Mouse (Mus musculus) intestine, embryonic 15.5 days (tissue): Measurements from ENCODE around the gene Otulin. TPM values are rescaled to one million over a fixed set of nuclear protein-coding genes. Genes with fewer than 3 reads are reported as not detected.

ENCODE experiments used
- ATAC-seq: fragments of 200-750 bp; cut with Nextera tagmentation; 2 replicates; pipeline ENCODE4 v1.8.0; 2017; ENCODE audit warnings: moderate TSS enrichment, moderate library complexity
- H3K27ac ChIP-seq: fragments of 300-500 bp; sonication (generic); 2 replicates; pipeline ENCODE4 v1.5.1; 2015; ENCODE audit warnings: mild to moderate bottlenecking, inconsistent platforms
- H3K27me3 ChIP-seq: fragments of 300-500 bp; sonication (generic); replicated peaks from 2 replicates; pipeline ENCODE4 v1.6.1; 2015; ENCODE audit warnings: inconsistent platforms
- H3K36me3 ChIP-seq: fragments of 300-500 bp; sonication (generic); 2 replicates; pipeline ENCODE4 v1.6.1; 2015; ENCODE audit warnings: inconsistent platforms
- H3K4me1 ChIP-seq: fragments of 300-500 bp; sonication (generic); replicated peaks from 2 replicates; pipeline ENCODE4 v1.6.1; 2015; ENCODE audit warnings: inconsistent platforms
- H3K4me2 ChIP-seq: fragments of 300-500 bp; sonication (generic); replicated peaks from 2 replicates; pipeline ENCODE4 v1.6.1; 2015; ENCODE audit warnings: mild to moderate bottlenecking, inconsistent platforms
- H3K4me3 ChIP-seq: fragments of 300-500 bp; sonication (generic); replicated peaks from 2 replicates; pipeline ENCODE4 v1.5.1; 2015; ENCODE audit warnings: inconsistent platforms
- H3K9ac ChIP-seq: fragments of 300-500 bp; sonication (generic); 2 replicates; pipeline ENCODE4 v1.6.1; 2015; ENCODE audit warnings: inconsistent platforms
- H3K9me3 ChIP-seq: fragments of 300-500 bp; sonication (generic); 2 replicates; pipeline ENCODE4 v1.6.1; 2016; ENCODE audit warnings: inconsistent platforms
- WGBS: fragments of 180-500 bp; shearing (Covaris S2); methylation state at CpG from one replicate; pipeline ENCODE4 v1.1.7; 2015; 5-methylcytosine and 5-hydroxymethylcytosine counted together
- polyA plus RNA-seq: library from polyadenylated mRNA; unstranded; fragments of >200 nt; fragmentation: Nextera tagmentation; extraction: Ambion mirVana; gene quantifications from 2 replicates; pipeline ENCODE4 v1.2.1, GENCODE M21; 2015

Otulin gene
- polyA plus RNA-seq, 1 experiment from 2014 or later: 31.3 TPM

GRCm38 (mm10) chr15:27586093-27586480, 44.4 kb downstream of the Otulin start:
- Histone ChIP-seq H3K9ac (no peak overlapping the region), H3K27ac (no peak overlapping the region), H3K4me2 (no peak overlapping the region), H3K36me3 (peaks cover 11% of the 10 kb centered on the region; the same call in 1 of the 2 replicates), H3K9me3 (no peaks in the 10 kb centered on the region), H3K4me3 (no peak overlapping the region), H3K4me1 (no peaks in the 10 kb centered on the region), H3K27me3 (no peaks in the 10 kb centered on the region)
- no peak for ATAC-seq
- WGBS: 85% methylated on average over 5 of the region's 5 CpGs

GRCm38 (mm10) chr15:27585466-27586092, 44.9 kb downstream of the Otulin start:
- WGBS: 71% methylated on average over 4 of the region's 4 CpGs
- H3K36me3 ChIP-seq: peaks cover 8% of the 10 kb centered on the region; the same call in 1 of the 2 replicates
- H3K4me1 ChIP-seq: no peaks in the 10 kb centered on the region
- no peak overlapping the region for H3K4me3 ChIP-seq
- H3K9ac ChIP-seq: no peak overlapping the region
- ATAC-seq: no peak
- H3K27ac ChIP-seq: no peak overlapping the region
- H3K9me3 ChIP-seq: no peaks in the 10 kb centered on the region
- H3K4me2 ChIP-seq: no peak overlapping the region
- H3K27me3 ChIP-seq: no peaks in the 10 kb centered on the region

- no peak overlapping the region for H3K9ac ChIP-seq
- 90% methylated on average over 6 of the region's 6 CpGs for WGBS
- no peak overlapping the region for H3K4me3 ChIP-seq
- no peaks in the 10 kb centered on the region for H3K4me1 ChIP-seq
- H3K27ac ChIP-seq: no peak overlapping the region
- H3K9me3 ChIP-seq: no peaks in the 10 kb centered on the region
- no peak overlapping the region for H3K4me2 ChIP-seq
- no peaks in the 10 kb centered on the region for H3K27me3 ChIP-seq
- ATAC-seq: no peak
- H3K36me3 ChIP-seq: no peaks in the 10 kb centered on the region
Measured at GRCm38 (mm10) chr15:27583620-27584019, 46.9 kb downstream of the Otulin start.

- no peak overlapping the region for H3K27ac ChIP-seq
- H3K9ac ChIP-seq: no peak overlapping the region
- H3K4me2 ChIP-seq: no peak overlapping the region
- no peaks in the 10 kb centered on the region for H3K4me1 ChIP-seq
- no peaks in the 10 kb centered on the region for H3K36me3 ChIP-seq
- H3K27me3 ChIP-seq: no peaks in the 10 kb centered on the region
- 71% methylated on average over 4 of the region's 4 CpGs for WGBS
- no peak for ATAC-seq
- no peak overlapping the region for H3K4me3 ChIP-seq
- no peaks in the 10 kb centered on the region for H3K9me3 ChIP-seq
Measured at GRCm38 (mm10) chr15:27583042-27583441, 47.5 kb downstream of the Otulin start.

- Histone ChIP-seq H3K36me3 (no peaks in the 10 kb centered on the region), H3K4me3 (no peak overlapping the region), H3K27ac (no peak overlapping the region), H3K9ac (no peak overlapping the region), H3K4me1 (no peaks in the 10 kb centered on the region), H3K9me3 (no peaks in the 10 kb centered on the region), H3K4me2 (no peak overlapping the region), H3K27me3 (no peaks in the 10 kb centered on the region)
- no peak for ATAC-seq
- 96% methylated on average over 3 of the region's 3 CpGs for WGBS
Measured at GRCm38 (mm10) chr15:27582428-27582827, 48.1 kb downstream of the Otulin start.

- 70% methylated on average over 3 of the region's 3 CpGs for WGBS
- Histone ChIP-seq H3K36me3 (no peaks in the 10 kb centered on the region), H3K9me3 (no peaks in the 10 kb centered on the region), H3K9ac (no peak overlapping the region), H3K27ac (no peak overlapping the region), H3K4me3 (no peak overlapping the region), H3K4me2 (no peak overlapping the region), H3K27me3 (no peaks in the 10 kb centered on the region), H3K4me1 (no peaks in the 10 kb centered on the region)
- ATAC-seq: no peak
Measured at GRCm38 (mm10) chr15:27581640-27582039, 48.9 kb downstream of the Otulin start.

- no peaks in the 10 kb centered on the region for H3K9me3 ChIP-seq
- H3K36me3 ChIP-seq: no peaks in the 10 kb centered on the region
- no peak overlapping the region for H3K4me2 ChIP-seq
- H3K4me1 ChIP-seq: no peaks in the 10 kb centered on the region
- ATAC-seq: no peak
- WGBS: 82% methylated on average over 2 of the region's 2 CpGs
- no peaks in the 10 kb centered on the region for H3K27me3 ChIP-seq
- no peak overlapping the region for H3K27ac ChIP-seq
- no peak overlapping the region for H3K4me3 ChIP-seq
- no peak overlapping the region for H3K9ac ChIP-seq
Measured at GRCm38 (mm10) chr15:27580771-27581170, 49.7 kb downstream of the Otulin start.

GRCm38 (mm10) chr15:27579853-27580252, 50.6 kb downstream of the Otulin start:
- Histone ChIP-seq H3K27ac (no peak overlapping the region), H3K4me2 (no peak overlapping the region), H3K9ac (no peak overlapping the region), H3K9me3 (no peaks in the 10 kb centered on the region), H3K36me3 (no peaks in the 10 kb centered on the region), H3K4me3 (no peak overlapping the region), H3K27me3 (no peaks in the 10 kb centered on the region), H3K4me1 (no peaks in the 10 kb centered on the region)
- WGBS: 84% methylated on average over 2 of the region's 2 CpGs
- no peak for ATAC-seq

- no peak overlapping the region for H3K27ac ChIP-seq
- no peak overlapping the region for H3K4me3 ChIP-seq
- no peak for ATAC-seq
- no peak overlapping the region for H3K9ac ChIP-seq
- H3K4me2 ChIP-seq: no peak overlapping the region
- WGBS: 88% methylated on average over 6 of the region's 6 CpGs
- no peaks in the 10 kb centered on the region for H3K9me3 ChIP-seq
- no peaks in the 10 kb centered on the region for H3K4me1 ChIP-seq
- H3K36me3 ChIP-seq: no peaks in the 10 kb centered on the region
- no peaks in the 10 kb centered on the region for H3K27me3 ChIP-seq
Measured at GRCm38 (mm10) chr15:27578918-27579317, 51.6 kb downstream of the Otulin start.

GRCm38 (mm10) chr15:27577915-27578780, 52.3 kb downstream of the Otulin start:
- Histone ChIP-seq H3K4me2 (no peak overlapping the region), H3K36me3 (no peaks in the 10 kb centered on the region), H3K4me3 (no peak overlapping the region), H3K27ac (no peak overlapping the region), H3K27me3 (no peaks in the 10 kb centered on the region), H3K9me3 (no peaks in the 10 kb centered on the region), H3K4me1 (no peaks in the 10 kb centered on the region), H3K9ac (no peak overlapping the region)
- ATAC-seq: peak; percentile 78
- 74% methylated on average over 16 of the region's 16 CpGs for WGBS

GRCm38 (mm10) chr15:27576886-27577285, 53.6 kb downstream of the Otulin start:
- no peak overlapping the region for H3K4me3 ChIP-seq
- no peak overlapping the region for H3K9ac ChIP-seq
- H3K27me3 ChIP-seq: no peaks in the 10 kb centered on the region
- H3K9me3 ChIP-seq: no peaks in the 10 kb centered on the region
- no peaks in the 10 kb centered on the region for H3K4me1 ChIP-seq
- H3K4me2 ChIP-seq: no peak overlapping the region
- no peak overlapping the region for H3K27ac ChIP-seq
- no peaks in the 10 kb centered on the region for H3K36me3 ChIP-seq
- 82% methylated on average over 1 of the region's 1 CpGs for WGBS
- no peak for ATAC-seq

- Histone ChIP-seq H3K4me3 (no peak overlapping the region), H3K9ac (no peak overlapping the region), H3K36me3 (no peaks in the 10 kb centered on the region), H3K9me3 (no peaks in the 10 kb centered on the region), H3K27me3 (no peaks in the 10 kb centered on the region), H3K4me1 (no peaks in the 10 kb centered on the region), H3K27ac (no peak overlapping the region), H3K4me2 (no peak overlapping the region)
- ATAC-seq: no peak
- WGBS: 65% methylated on average over 3 of the region's 3 CpGs
Measured at GRCm38 (mm10) chr15:27575932-27576331, 54.6 kb downstream of the Otulin start.
